Mouse (Mus musculus): ENCODE measurements around the gene Cby1. TPM values are rescaled to one million over a fixed set of nuclear protein-coding genes. Genes with fewer than 3 reads are reported as not detected.
A peak's percentile ranks its signal among the peaks of the same experiment; 100 is the strongest.

The Cby1 gene
- polyA plus RNA-seq, 1 experiment, result 3.9 TPM

DNA sequence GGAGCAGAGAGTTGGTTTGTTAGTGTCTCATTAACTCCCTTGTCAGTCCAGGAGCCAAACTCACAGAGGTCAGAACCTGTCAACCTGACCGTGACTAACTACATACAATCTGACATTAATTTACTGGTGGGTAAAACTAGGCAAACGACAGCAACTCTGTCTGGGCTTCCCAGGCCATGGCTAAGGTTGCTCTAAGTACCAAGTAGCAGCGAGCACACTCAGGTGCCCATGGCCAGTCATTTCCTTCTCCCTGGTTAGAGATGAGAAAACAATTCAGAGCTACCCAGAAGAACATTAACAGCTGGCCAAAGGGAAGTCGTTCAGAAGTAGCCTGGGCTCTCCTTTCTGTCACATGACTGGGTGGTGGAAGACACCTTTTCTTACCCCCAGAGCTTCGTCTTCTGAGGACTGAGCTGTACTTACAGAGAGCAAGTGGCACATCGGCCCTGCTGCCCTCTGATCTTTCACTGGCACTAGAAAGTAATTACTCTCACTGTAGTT is 26.2 kb downstream of the Cby1 start:
- Histone ChIP-seq H3K27ac (ENCODE audit: insufficient read depth, low read length) (no peak overlapping the region), H3K36me3 (ENCODE audit: control insufficient read depth, insufficient read depth, low read length) (no peaks in the 10 kb centered on the region), H3K4me3 (ENCODE audit: extremely low read depth, insufficient read depth, insufficient read length) (peak overlapping the region; percentile 31; the same call in 1 of the 2 replicates), H3K4me1 (ENCODE audit: control insufficient read depth, insufficient read depth, insufficient read length) (peaks cover 18% of the 10 kb centered on the region; the same call in 1 of the 2 replicates), H3K27me3 (ENCODE audit: control insufficient read depth, insufficient read depth, low read length) (no peaks in the 10 kb centered on the region)
- DNase-seq (ENCODE audit: low read depth in 1 of 2, low spot score in 2 of 2), result no peak
- TF ChIP-seq CTCF (IDR thresholded peaks at IDR 0.05; ENCODE audit: extremely low read depth, insufficient read depth, insufficient read length, insufficient replicate concordance) (no peak), POLR2A (IDR thresholded peaks at IDR 0.05; ENCODE audit: low read depth, low read length) (no peak)
- WGBS, result 34% methylated on average over 6 of the region's 6 CpGs

GRCm38 (mm10) chr15:79686046-79686869 is 27.3 kb downstream of the Cby1 start:
- 21% methylated on average over 15 of the region's 15 CpGs for WGBS
- H3K4me1 ChIP-seq (ENCODE audit: control insufficient read depth, insufficient read depth, insufficient read length), result peaks cover 18% of the 10 kb centered on the region; the same call in 1 of the 2 replicates

DNA sequence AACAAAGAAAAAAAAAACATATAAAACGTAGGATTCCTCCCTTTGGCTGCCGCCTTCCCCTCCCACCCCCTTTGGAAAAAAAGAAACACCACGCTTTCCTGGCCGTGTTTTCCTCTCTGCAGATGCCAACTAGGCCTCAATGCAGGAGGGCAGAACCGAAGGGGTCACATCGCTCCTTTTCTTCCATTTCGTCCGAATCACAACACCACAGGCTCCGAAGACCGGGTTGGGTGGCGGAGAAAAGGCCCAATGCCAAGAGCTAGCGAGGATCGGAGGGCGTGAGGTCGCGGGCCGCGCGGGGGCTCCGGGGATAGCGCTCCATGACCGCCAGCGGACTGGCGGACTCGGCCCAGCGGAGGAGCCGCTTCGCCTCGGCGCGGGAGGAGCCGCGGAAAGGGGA is 28.2 kb downstream of the Cby1 start:
- peaks cover 21% of the 10 kb centered on the region; the same call in 1 of the 2 replicates for H3K4me1 ChIP-seq (ENCODE audit: control insufficient read depth, insufficient read depth, insufficient read length)
- H3K27me3 ChIP-seq (ENCODE audit: control insufficient read depth, insufficient read depth, low read length), result no peaks in the 10 kb centered on the region
- H3K4me3 ChIP-seq (ENCODE audit: extremely low read depth, insufficient read depth, insufficient read length), result peak overlapping the region; percentile 95
- no peaks in the 10 kb centered on the region for H3K36me3 ChIP-seq (ENCODE audit: control insufficient read depth, insufficient read depth, low read length)
- peak overlapping the region; percentile 91 for H3K27ac ChIP-seq (ENCODE audit: insufficient read depth, low read length)
- TF ChIP-seq POLR2A (IDR thresholded peaks at IDR 0.05; ENCODE audit: low read depth, low read length) (no peak), CTCF (IDR thresholded peaks at IDR 0.05; ENCODE audit: extremely low read depth, insufficient read depth, insufficient read length, insufficient replicate concordance) (no peak)
- under 1% methylated on average over 27 of the region's 33 CpGs for WGBS
- no peak for DNase-seq (ENCODE audit: low read depth in 1 of 2, low spot score in 2 of 2)

More at GRCm38 (mm10) chr15:79686046-79686869, 27.3 kb downstream of the Cby1 start:
- Histone ChIP-seq H3K36me3 (ENCODE audit: control insufficient read depth, insufficient read depth, low read length) (no peaks in the 10 kb centered on the region), H3K27ac (ENCODE audit: insufficient read depth, low read length) (no peak overlapping the region), H3K27me3 (ENCODE audit: control insufficient read depth, insufficient read depth, low read length) (no peaks in the 10 kb centered on the region), H3K4me3 (ENCODE audit: extremely low read depth, insufficient read depth, insufficient read length) (peak overlapping the region; percentile 35; the same call in 1 of the 2 replicates)
- TF ChIP-seq CTCF (IDR thresholded peaks at IDR 0.05; ENCODE audit: extremely low read depth, insufficient read depth, insufficient read length, insufficient replicate concordance) (no peak), POLR2A (IDR thresholded peaks at IDR 0.05; ENCODE audit: low read depth, low read length) (no peak)
- no peak for DNase-seq (ENCODE audit: low read depth in 1 of 2, low spot score in 2 of 2)

DNA sequence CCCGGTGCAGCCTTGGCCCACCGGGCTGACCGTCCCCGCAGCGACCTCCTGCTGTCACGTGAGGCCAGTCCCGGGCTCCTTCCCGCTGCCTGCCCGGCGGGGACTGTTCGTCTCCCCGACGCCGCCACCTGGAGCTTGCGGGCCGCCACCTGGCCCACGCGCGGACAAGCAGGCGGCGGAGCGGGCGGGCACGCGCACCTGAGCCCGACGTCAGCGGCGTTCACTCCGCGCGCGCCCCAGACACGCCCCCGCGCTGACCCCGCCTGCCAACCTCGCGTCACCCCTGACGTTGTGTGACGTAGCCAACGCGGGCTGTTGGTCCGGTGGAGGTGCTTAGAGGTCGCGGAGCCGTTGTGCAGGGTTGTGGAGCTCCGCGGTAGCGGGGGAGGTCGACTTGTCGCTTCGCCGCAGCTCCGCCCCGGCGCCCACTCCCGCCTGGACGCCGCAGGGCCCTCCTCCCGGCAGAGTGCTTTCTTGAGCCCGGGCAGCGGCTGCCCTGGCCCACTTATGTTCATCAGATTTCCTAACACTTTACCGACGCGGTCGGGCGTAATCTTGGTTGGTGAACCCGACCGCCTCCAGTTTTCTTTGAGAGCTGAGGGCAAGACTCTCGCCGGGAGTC is 28.8 kb downstream of the Cby1 start, which contains the start of gene Josd1:
Josd1 (minus strand) TSS at position 274 of the 622 bp plus-strand sequence.
- WGBS, result under 1% methylated on average over 69 of the region's 72 CpGs
- Histone ChIP-seq H3K27ac (ENCODE audit: insufficient read depth, low read length) (peak within 1 kb of the TSS; percentile 99), H3K4me3 (ENCODE audit: extremely low read depth, insufficient read depth, insufficient read length) (peak within 1 kb of the TSS; percentile 95), H3K27me3 (ENCODE audit: control insufficient read depth, insufficient read depth, low read length) (no peaks in the 10 kb centered on the region), H3K36me3 (ENCODE audit: control insufficient read depth, insufficient read depth, low read length) (no peaks in the 10 kb centered on the region), H3K4me1 (ENCODE audit: control insufficient read depth, insufficient read depth, insufficient read length) (peaks cover 21% of the 10 kb centered on the region; the same call in 1 of the 2 replicates)
- peak; percentile 89 to 94 for DNase-seq (ENCODE audit: low read depth in 1 of 2, low spot score in 2 of 2)
- peak; percentile 67 for TF ChIP-seq POLR2A (IDR thresholded peaks at IDR 0.05; ENCODE audit: low read depth, low read length)
- TF ChIP-seq CTCF (IDR thresholded peaks at IDR 0.05; ENCODE audit: extremely low read depth, insufficient read depth, insufficient read length, insufficient replicate concordance), result no peak

DNA sequence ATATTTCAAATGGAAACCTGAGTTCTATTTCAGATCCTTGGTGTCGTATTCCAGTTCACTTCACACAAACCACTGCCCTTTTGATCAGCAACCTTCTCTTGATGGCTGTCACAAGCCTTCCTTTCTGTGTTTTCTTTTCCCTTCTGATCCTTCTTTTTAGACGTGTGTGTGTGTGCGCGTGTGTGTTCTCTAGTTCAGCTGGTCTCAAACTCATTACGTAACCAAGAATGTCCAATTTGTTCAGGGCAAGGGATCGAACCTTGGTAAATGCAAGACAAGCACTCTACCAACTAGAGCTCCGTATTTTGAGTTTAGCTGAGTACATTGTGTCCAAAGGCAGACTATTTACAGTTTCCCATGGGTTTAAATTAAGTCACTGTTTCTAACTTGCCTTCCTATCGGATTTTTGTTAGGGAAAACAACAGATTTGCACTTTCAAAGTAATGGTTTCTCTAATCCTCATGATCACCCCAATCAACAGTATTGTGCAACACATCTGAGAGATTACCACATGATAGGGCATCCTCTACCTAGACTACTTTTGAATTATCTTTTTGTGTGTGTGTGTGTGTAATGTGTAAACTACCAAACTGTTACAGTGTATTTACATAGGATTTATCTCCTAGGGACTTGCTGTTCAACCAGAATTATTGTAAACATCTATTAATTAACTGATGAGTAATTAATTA is 29.4 kb downstream of the Cby1 start:
- Histone ChIP-seq H3K36me3 (ENCODE audit: control insufficient read depth, insufficient read depth, low read length) (no peaks in the 10 kb centered on the region), H3K27me3 (ENCODE audit: control insufficient read depth, insufficient read depth, low read length) (no peaks in the 10 kb centered on the region), H3K27ac (ENCODE audit: insufficient read depth, low read length) (peak overlapping the region; percentile 99), H3K4me1 (ENCODE audit: control insufficient read depth, insufficient read depth, insufficient read length) (peaks cover 21% of the 10 kb centered on the region; the same call in 1 of the 2 replicates), H3K4me3 (ENCODE audit: extremely low read depth, insufficient read depth, insufficient read length) (peak overlapping the region; percentile 95)
- no peak for DNase-seq (ENCODE audit: low read depth in 1 of 2, low spot score in 2 of 2)
- TF ChIP-seq CTCF (IDR thresholded peaks at IDR 0.05; ENCODE audit: extremely low read depth, insufficient read depth, insufficient read length, insufficient replicate concordance), result no peak
- TF ChIP-seq POLR2A (IDR thresholded peaks at IDR 0.05; ENCODE audit: low read depth, low read length), result no peak
- WGBS, result 9% methylated on average over 8 of the region's 8 CpGs

DNA sequence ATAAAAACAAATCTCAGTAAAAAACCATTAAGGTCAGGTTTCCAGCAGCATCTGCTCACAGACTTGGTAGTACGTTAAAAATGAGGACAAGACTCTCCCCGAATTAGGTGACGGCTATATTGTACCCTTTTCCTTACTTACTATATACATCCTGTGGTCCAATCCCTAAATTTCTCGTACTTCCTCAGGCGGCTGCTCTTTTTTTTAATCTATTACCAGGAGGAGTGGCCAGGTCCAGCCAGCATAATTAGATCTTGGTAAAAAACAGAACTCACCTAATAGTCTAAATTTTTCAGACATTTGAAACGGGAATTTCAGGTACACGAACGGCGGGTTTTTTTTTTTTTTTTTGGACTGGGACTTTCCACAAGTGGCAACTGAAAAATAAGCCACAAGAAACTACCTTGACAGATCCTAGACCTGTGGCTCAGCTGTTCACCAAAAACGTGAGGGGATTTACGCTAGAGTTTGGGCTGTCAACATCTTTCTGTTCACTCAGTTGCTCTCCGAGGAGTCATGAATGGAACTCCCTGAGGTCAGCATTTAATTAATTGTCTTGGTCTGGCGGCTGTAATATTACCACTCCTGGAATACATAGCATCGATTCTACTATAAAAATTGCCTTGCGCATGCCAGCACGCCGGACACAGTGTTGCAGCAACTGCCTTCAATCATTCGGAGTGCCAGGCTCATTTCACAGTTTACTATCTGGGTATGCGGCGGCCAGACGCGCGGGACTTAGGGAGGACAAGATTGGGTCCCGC is 30.8 kb downstream of the Cby1 start:
- Histone ChIP-seq H3K36me3 (ENCODE audit: control insufficient read depth, insufficient read depth, low read length) (no peaks in the 10 kb centered on the region), H3K27ac (ENCODE audit: insufficient read depth, low read length) (peak overlapping the region; percentile 68), H3K4me1 (ENCODE audit: control insufficient read depth, insufficient read depth, insufficient read length) (peaks cover 30% of the 10 kb centered on the region; the same call in 1 of the 2 replicates), H3K4me3 (ENCODE audit: extremely low read depth, insufficient read depth, insufficient read length) (peak overlapping the region; percentile 52; the same call in 1 of the 2 replicates), H3K27me3 (ENCODE audit: control insufficient read depth, insufficient read depth, low read length) (no peaks in the 10 kb centered on the region)
- WGBS, result 11% methylated on average over 24 of the region's 24 CpGs
- DNase-seq (ENCODE audit: low read depth in 1 of 2, low spot score in 2 of 2), result no peak
- TF ChIP-seq POLR2A (IDR thresholded peaks at IDR 0.05; ENCODE audit: low read depth, low read length), result no peak; the same call in 1 of the 2 replicates
- no peak for TF ChIP-seq CTCF (IDR thresholded peaks at IDR 0.05; ENCODE audit: extremely low read depth, insufficient read depth, insufficient read length, insufficient replicate concordance)

All from spleen, adult 2 months (tissue).